Mouse (Mus musculus) embryonic facial prominence, embryonic 13.5 days (tissue): ENCODE measurements around the gene Ubr7. TPM values are rescaled to one million over a fixed set of nuclear protein-coding genes. Genes with fewer than 3 reads are reported as not detected.

Source experiments
- ATAC-seq: fragments of 200-750 bp; cut with Nextera tagmentation; 2 replicates; pipeline ENCODE4 v1.8.0; 2017; ENCODE audit warnings: low read depth; ENCODE audit not compliant: insufficient number of reproducible peaks, insufficient read depth, low FRiP score, low TSS enrichment
- H3K27ac ChIP-seq: fragments of 300-500 bp; sonication (generic); 2 replicates; pipeline ENCODE4 v1.5.1; 2015; ENCODE audit warnings: moderate library complexity, mild to moderate bottlenecking, inconsistent platforms
- H3K27me3 ChIP-seq: fragments of 300-500 bp; sonication (generic); 2 replicates; pipeline ENCODE4 v1.6.1; 2015; ENCODE audit warnings: mild to moderate bottlenecking, inconsistent platforms
- H3K36me3 ChIP-seq: fragments of 300-500 bp; sonication (generic); 2 replicates; pipeline ENCODE4 v1.6.1; 2015; ENCODE audit warnings: mild to moderate bottlenecking, inconsistent platforms
- H3K4me1 ChIP-seq: fragments of 300-500 bp; sonication (generic); 2 replicates; pipeline ENCODE4 v1.6.1; 2015; ENCODE audit warnings: inconsistent platforms
- H3K4me2 ChIP-seq: fragments of 300-500 bp; sonication (generic); 2 replicates; pipeline ENCODE4 v1.6.1; 2015; ENCODE audit warnings: moderate library complexity, mild to moderate bottlenecking, inconsistent platforms
- H3K4me3 ChIP-seq: fragments of 300-500 bp; sonication (generic); 2 replicates; pipeline ENCODE4 v1.5.1; 2015; ENCODE audit warnings: mild to moderate bottlenecking, inconsistent platforms
- H3K9ac ChIP-seq: fragments of 300-500 bp; sonication (generic); 2 replicates; pipeline ENCODE4 v1.6.1; 2015; ENCODE audit warnings: mild to moderate bottlenecking, inconsistent platforms
- H3K9me3 ChIP-seq: fragments of 300-500 bp; sonication (generic); 2 replicates; pipeline ENCODE4 v1.6.1; 2016; ENCODE audit warnings: inconsistent platforms
- WGBS: fragments of 180-500 bp; shearing (Covaris S2); methylation state at CpG from one replicate; pipeline ENCODE4 v1.1.7; 2015; ENCODE audit warnings: mixed read lengths; 5-methylcytosine and 5-hydroxymethylcytosine counted together
- polyA plus RNA-seq: library from polyadenylated mRNA; unstranded; fragments of >200 nt; fragmentation: Nextera tagmentation; extraction: Ambion mirVana; gene quantifications from 2 replicates; pipeline ENCODE4 v1.2.1, GENCODE M21; 2015

The Ubr7 gene
- polyA plus RNA-seq, 1 experiment from 2014 or later = 42.1 TPM

GRCm38 (mm10) chr12:102743589-102744574 lies 13.9 kb upstream of the Ubr7 start, which contains the start of the genes Moap1 and Tmem251:
TSS of gene Moap1 (minus strand) at chr12:102743661.
TSS of gene Tmem251 (plus strand) at chr12:102743762.
- Histone ChIP-seq H3K4me2 (peak within 1 kb of the TSS; percentile 85), H3K9ac (peak within 1 kb of the TSS; percentile 85), H3K4me1 (peaks cover 18% of the 10 kb centered on the region), H3K27ac (peak within 1 kb of the TSS; percentile 93), H3K27me3 (no peaks in the 10 kb centered on the region), H3K9me3 (no peaks in the 10 kb centered on the region), H3K4me3 (peak within 1 kb of the TSS; percentile 78), H3K36me3 (peaks cover 15% of the 10 kb centered on the region)
- peak; percentile 92 for ATAC-seq
- under 1% methylated on average over 63 of the region's 63 CpGs for WGBS

GRCm38 (mm10) chr12:102744839-102745238 lies 12.9 kb upstream of the Ubr7 start:
- Histone ChIP-seq H3K9me3 (no peaks in the 10 kb centered on the region), H3K27me3 (no peaks in the 10 kb centered on the region), H3K4me2 (peak overlapping the region; percentile 85), H3K27ac (no peak overlapping the region), H3K4me1 (peaks cover 18% of the 10 kb centered on the region), H3K36me3 (peaks cover 20% of the 10 kb centered on the region), H3K9ac (peak overlapping the region; percentile 85; the same call in 1 of the 2 replicates), H3K4me3 (no peak overlapping the region)
- WGBS = 49% methylated on average over 6 of the region's 6 CpGs
- no peak for ATAC-seq

GRCm38 (mm10) chr12:102748256-102748655 lies 9.5 kb upstream of the Ubr7 start:
- H3K27me3 ChIP-seq = no peaks in the 10 kb centered on the region
- no peak overlapping the region for H3K4me2 ChIP-seq
- H3K4me3 ChIP-seq = no peak overlapping the region
- H3K9ac ChIP-seq = no peak overlapping the region
- H3K9me3 ChIP-seq = no peaks in the 10 kb centered on the region
- peaks cover 16% of the 10 kb centered on the region for H3K36me3 ChIP-seq
- 87% methylated on average over 3 of the region's 3 CpGs for WGBS
- H3K4me1 ChIP-seq = peaks cover 11% of the 10 kb centered on the region
- no peak for ATAC-seq
- H3K27ac ChIP-seq = no peak overlapping the region

GRCm38 (mm10) chr12:102756304-102756703 lies 1.5 kb upstream of the Ubr7 start:
- no peaks in the 10 kb centered on the region for H3K27me3 ChIP-seq
- H3K36me3 ChIP-seq = 0 out of 2 replicates have a peak, but pooled peaks cover 3% of the 10 kb centered on the region
- WGBS = 84% methylated on average over 7 of the region's 7 CpGs
- H3K9me3 ChIP-seq = no peaks in the 10 kb centered on the region
- peak overlapping the region; percentile 86 for H3K4me2 ChIP-seq
- no peak for ATAC-seq
- H3K9ac ChIP-seq = peak overlapping the region; percentile 79; the same call in 1 of the 2 replicates
- H3K4me3 ChIP-seq = peak overlapping the region; percentile 93
- no peak overlapping the region for H3K27ac ChIP-seq
- peaks cover 23% of the 10 kb centered on the region for H3K4me1 ChIP-seq

- Histone ChIP-seq H3K27ac (peak overlapping the region; percentile 87), H3K9me3 (no peaks in the 10 kb centered on the region), H3K4me1 (peaks cover 23% of the 10 kb centered on the region), H3K4me2 (peak overlapping the region; percentile 86), H3K36me3 (peaks cover 3% of the 10 kb centered on the region; the same call in 1 of the 2 replicates), H3K4me3 (peak overlapping the region; percentile 93), H3K9ac (peak overlapping the region; percentile 79), H3K27me3 (no peaks in the 10 kb centered on the region)
- under 1% methylated on average over 46 of the region's 46 CpGs for WGBS
- ATAC-seq = peak; percentile 77; the same call in 1 of the 2 replicates
Measured at GRCm38 (mm10) chr12:102757055-102757688, 595 bp upstream of the Ubr7 start.

GRCm38 (mm10) chr12:102758403-102758756 lies 613 bp downstream of the Ubr7 start, which contains the start of gene Gm20604:
TSS of gene Gm20604 (minus strand) at chr12:102758672.
- Histone ChIP-seq H3K27ac (peak within 1 kb of the TSS; percentile 87), H3K9ac (peak within 1 kb of the TSS; percentile 87), H3K9me3 (no peaks in the 10 kb centered on the region), H3K4me2 (peak within 1 kb of the TSS; percentile 86), H3K27me3 (no peaks in the 10 kb centered on the region), H3K4me1 (peaks cover 23% of the 10 kb centered on the region), H3K36me3 (peaks cover 3% of the 10 kb centered on the region), H3K4me3 (peak within 1 kb of the TSS; percentile 93)
- ATAC-seq = no peak
- under 1% methylated on average over 10 of the region's 10 CpGs for WGBS

- peak overlapping the region; percentile 93 for H3K4me3 ChIP-seq
- WGBS = 4% methylated on average over 5 of the region's 5 CpGs
- H3K9me3 ChIP-seq = no peaks in the 10 kb centered on the region
- H3K27me3 ChIP-seq = no peaks in the 10 kb centered on the region
- peaks cover 23% of the 10 kb centered on the region for H3K4me1 ChIP-seq
- ATAC-seq = no peak
- H3K9ac ChIP-seq = peak overlapping the region; percentile 87
- peaks cover 5% of the 10 kb centered on the region for H3K36me3 ChIP-seq
- H3K27ac ChIP-seq = no peak overlapping the region; the same call in 1 of the 2 replicates
- H3K4me2 ChIP-seq = peak overlapping the region; percentile 86
Measured at GRCm38 (mm10) chr12:102758936-102759335, 1.2 kb downstream of the Ubr7 start.

GRCm38 (mm10) chr12:102761668-102762067 lies 3.9 kb downstream of the Ubr7 start:
- Histone ChIP-seq H3K9me3 (no peaks in the 10 kb centered on the region), H3K4me1 (peaks cover 14% of the 10 kb centered on the region), H3K9ac (no peak overlapping the region), H3K4me3 (no peak overlapping the region), H3K27ac (no peak overlapping the region), H3K36me3 (peaks cover 24% of the 10 kb centered on the region), H3K27me3 (no peaks in the 10 kb centered on the region), H3K4me2 (no peak overlapping the region)
- no peak for ATAC-seq
- 86% methylated on average over 3 of the region's 3 CpGs for WGBS

GRCm38 (mm10) chr12:102763696-102764095 lies 5.9 kb downstream of the Ubr7 start:
- Histone ChIP-seq H3K27me3 (no peaks in the 10 kb centered on the region), H3K9me3 (no peaks in the 10 kb centered on the region), H3K4me3 (no peak overlapping the region), H3K4me2 (no peak overlapping the region), H3K27ac (no peak overlapping the region), H3K36me3 (peaks cover 42% of the 10 kb centered on the region), H3K4me1 (peaks cover 9% of the 10 kb centered on the region), H3K9ac (no peak overlapping the region)
- no peak for ATAC-seq

- H3K4me3 ChIP-seq = no peak overlapping the region
- H3K27ac ChIP-seq = no peak overlapping the region
- no peak for ATAC-seq
- H3K36me3 ChIP-seq = peaks cover 88% of the 10 kb centered on the region
- 91% methylated on average over 4 of the region's 4 CpGs for WGBS
- H3K9ac ChIP-seq = no peak overlapping the region
- no peaks in the 10 kb centered on the region for H3K9me3 ChIP-seq
- H3K4me2 ChIP-seq = no peak overlapping the region
- no peaks in the 10 kb centered on the region for H3K27me3 ChIP-seq
- H3K4me1 ChIP-seq = no peaks in the 10 kb centered on the region
Measured at GRCm38 (mm10) chr12:102769000-102769399, 11.2 kb downstream of the Ubr7 start.

GRCm38 (mm10) chr12:102771601-102772000 lies 13.8 kb downstream of the Ubr7 start:
- Histone ChIP-seq H3K27ac (no peak overlapping the region), H3K4me2 (no peak overlapping the region), H3K4me1 (no peaks in the 10 kb centered on the region), H3K36me3 (peaks cover 90% of the 10 kb centered on the region), H3K4me3 (no peak overlapping the region), H3K9ac (no peak overlapping the region), H3K9me3 (no peaks in the 10 kb centered on the region), H3K27me3 (no peaks in the 10 kb centered on the region)
- no peak for ATAC-seq
- WGBS = 97% methylated on average over 8 of the region's 8 CpGs
